Mouse (Mus musculus) hindbrain, embryonic 16.5 days (tissue): Measurements from ENCODE around the gene Cd300c2. TPM values are rescaled to one million over a fixed set of nuclear protein-coding genes. Genes with fewer than 3 reads are reported as not detected.
"Not testable (repeated sequence)": the region's sequence is repeated elsewhere in the genome, so short reads cannot be mapped to it uniquely, and the experiment has no call there.

Experiments
- ATAC-seq: fragments of 200-750 bp; cut with Nextera tagmentation; 2 replicates; pipeline ENCODE4 v1.8.0; 2017; ENCODE audit warnings: moderate TSS enrichment, moderate library complexity
- H3K27ac ChIP-seq: fragments of 300-500 bp; sonication (generic); 2 replicates; pipeline ENCODE4 v1.5.1; 2014; ENCODE audit warnings: low read depth, mild to moderate bottlenecking, control low read depth, low read length, moderate library complexity
- H3K27me3 ChIP-seq: fragments of 300-500 bp; sonication (generic); replicated peaks from 2 replicates; pipeline ENCODE4 v1.6.1; 2014; ENCODE audit warnings: low read length; ENCODE audit not compliant: control insufficient read depth, insufficient read depth
- H3K36me3 ChIP-seq: fragments of 300-500 bp; sonication (generic); 2 replicates; pipeline ENCODE4 v1.6.1; 2014; ENCODE audit warnings: mild to moderate bottlenecking, low read length, moderate library complexity, mixed read lengths; ENCODE audit not compliant: control insufficient read depth, insufficient read depth
- H3K4me1 ChIP-seq: fragments of 300-500 bp; sonication (generic); 2 replicates; pipeline ENCODE4 v1.6.1; 2014; ENCODE audit warnings: low read depth, low read length; ENCODE audit not compliant: control insufficient read depth, insufficient read depth
- H3K4me2 ChIP-seq: fragments of 300-500 bp; sonication (generic); 2 replicates; pipeline ENCODE4 v1.6.1; 2014; ENCODE audit warnings: mild to moderate bottlenecking, low read length, control low read depth, moderate library complexity
- H3K4me3 ChIP-seq: fragments of 300-500 bp; sonication (generic); 2 replicates; pipeline ENCODE4 v1.5.1; 2014; ENCODE audit warnings: mild to moderate bottlenecking, low read length, control low read depth, moderate library complexity
- H3K9ac ChIP-seq: fragments of 300-500 bp; sonication (generic); 2 replicates; pipeline ENCODE4 v1.6.1; 2014; ENCODE audit warnings: low read depth, mild to moderate bottlenecking, control low read depth, low read length, moderate library complexity
- H3K9me3 ChIP-seq: fragments of 300-500 bp; sonication (generic); 2 replicates; pipeline ENCODE4 v1.6.1; 2014; ENCODE audit warnings: mild to moderate bottlenecking, low read length, moderate library complexity; ENCODE audit not compliant: control insufficient read depth
- WGBS: fragments of 180-500 bp; shearing (Covaris S2); extraction: QIAGEN DNeasy Blood & Tissue Kit; methylation state at CpG from one replicate; pipeline ENCODE4 v1.1.7; 2014; 5-methylcytosine and 5-hydroxymethylcytosine counted together
- polyA plus RNA-seq: library from polyadenylated mRNA; unstranded; fragments of >200 nt; fragmentation: Nextera tagmentation; extraction: Ambion mirVana; gene quantifications from 2 replicates; pipeline ENCODE4 v1.2.1, GENCODE M21; 2015

The Cd300c2 gene
- polyA plus RNA-seq, result 1.4 TPM in 2 replicates

DNA sequence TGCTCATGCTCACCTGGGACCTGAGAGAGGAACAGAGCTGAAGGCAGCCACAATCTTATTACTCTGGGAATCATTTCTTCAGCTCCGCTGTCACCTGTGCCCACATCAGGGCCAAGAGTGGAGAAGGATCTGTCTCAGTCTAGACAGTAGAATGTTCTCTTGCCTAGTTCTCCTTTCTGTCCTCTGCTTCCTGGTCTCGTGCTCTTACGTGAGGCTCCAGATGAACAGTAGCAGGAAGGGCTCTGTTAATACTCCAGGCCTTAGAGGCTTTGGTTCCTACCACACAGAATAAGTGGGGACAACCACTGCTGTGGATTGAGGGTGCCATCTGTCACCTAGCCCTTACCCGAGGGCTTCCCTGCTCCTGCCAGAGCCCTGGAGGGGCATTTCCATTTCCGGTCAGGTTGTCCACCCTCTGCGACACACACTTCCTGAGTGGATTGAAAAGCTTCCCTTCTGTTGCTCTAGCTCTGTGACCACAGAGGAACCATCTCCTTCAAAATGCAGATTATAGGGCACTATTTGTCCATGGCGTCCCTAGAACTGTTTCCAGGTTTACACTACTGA is at the start of gene Cd300c2:
Cd300c2 (minus strand) TSS at position 407 of the 567 bp plus-strand sequence.
- no peak within 1 kb of the TSS for H3K4me3 ChIP-seq
- no peaks in the 10 kb centered on the region for H3K36me3 ChIP-seq
- no peaks in the 10 kb centered on the region for H3K9me3 ChIP-seq
- no peak within 1 kb of the TSS for H3K9ac ChIP-seq
- no peak within 1 kb of the TSS for H3K4me2 ChIP-seq
- H3K27me3 ChIP-seq, result no peaks in the 10 kb centered on the region
- ATAC-seq, result no peak
- no peak within 1 kb of the TSS for H3K27ac ChIP-seq
- 84% methylated on average over 7 of the region's 7 CpGs for WGBS
- no peaks in the 10 kb centered on the region for H3K4me1 ChIP-seq

DNA sequence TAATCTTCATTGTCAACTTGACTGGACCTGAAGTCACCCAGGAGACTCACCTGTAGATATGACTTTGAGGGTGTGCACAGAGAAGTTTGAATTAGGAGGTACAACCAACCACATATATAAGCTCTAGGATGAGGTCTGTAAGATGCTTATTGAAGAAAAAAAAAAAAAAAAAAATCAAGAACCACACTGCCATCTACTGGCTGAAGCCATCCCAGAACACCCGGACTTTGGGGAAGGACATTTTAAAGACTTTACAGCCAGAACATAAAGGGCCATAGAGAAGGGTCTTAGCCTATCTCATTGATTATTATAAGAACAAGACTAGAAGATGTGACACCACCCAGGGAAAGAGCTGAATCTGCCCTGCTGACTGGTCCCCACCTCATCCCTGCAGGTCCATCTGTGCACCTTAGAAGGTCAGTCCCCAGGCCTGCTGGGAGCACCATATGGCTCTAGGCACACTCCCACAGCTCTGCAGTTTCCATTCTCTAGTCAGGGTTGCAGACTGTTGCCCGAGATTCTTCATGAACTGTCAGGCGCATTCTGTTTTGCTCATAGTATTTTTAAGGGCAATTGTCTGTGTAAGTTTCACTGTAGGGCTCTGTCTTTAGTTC is 47.7 kb upstream of the Cd300c2 start:
- no peak overlapping the region for H3K9ac ChIP-seq
- no peaks in the 10 kb centered on the region for H3K27me3 ChIP-seq
- no peaks in the 10 kb centered on the region for H3K36me3 ChIP-seq
- ATAC-seq, result no peak
- 44% methylated on average over 3 of the region's 3 CpGs for WGBS
- no peak overlapping the region for H3K27ac ChIP-seq
- no peak overlapping the region for H3K4me3 ChIP-seq
- H3K9me3 ChIP-seq, result no peaks in the 10 kb centered on the region
- H3K4me1 ChIP-seq, result no peaks in the 10 kb centered on the region
- H3K4me2 ChIP-seq, result no peak overlapping the region

DNA sequence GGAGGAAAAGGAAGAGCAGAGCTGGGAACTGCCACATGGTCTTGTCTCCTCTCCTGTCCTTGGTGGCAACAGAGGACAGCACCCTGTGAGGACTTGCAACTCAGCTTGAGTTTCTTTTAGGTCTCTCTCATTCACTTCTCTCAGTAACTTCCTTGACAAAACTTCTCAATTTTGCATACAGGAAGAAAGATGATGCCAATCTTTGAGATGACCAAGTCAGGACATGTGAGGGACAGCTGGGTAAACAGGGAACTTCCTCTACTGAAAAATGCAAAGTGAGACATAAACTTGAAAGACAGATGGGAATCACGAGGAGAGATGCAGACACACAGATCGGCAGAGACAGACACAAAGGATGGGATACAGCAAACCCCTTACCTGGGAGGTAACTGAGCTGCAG is 46.6 kb upstream of the Cd300c2 start, which contains the start of gene Cd300ld3:
Cd300ld3 (minus strand) TSS at position 151 of the 400 bp plus-strand sequence.
- WGBS, result 85% methylated on average over 2 of the region's 2 CpGs
- no peak for ATAC-seq

DNA sequence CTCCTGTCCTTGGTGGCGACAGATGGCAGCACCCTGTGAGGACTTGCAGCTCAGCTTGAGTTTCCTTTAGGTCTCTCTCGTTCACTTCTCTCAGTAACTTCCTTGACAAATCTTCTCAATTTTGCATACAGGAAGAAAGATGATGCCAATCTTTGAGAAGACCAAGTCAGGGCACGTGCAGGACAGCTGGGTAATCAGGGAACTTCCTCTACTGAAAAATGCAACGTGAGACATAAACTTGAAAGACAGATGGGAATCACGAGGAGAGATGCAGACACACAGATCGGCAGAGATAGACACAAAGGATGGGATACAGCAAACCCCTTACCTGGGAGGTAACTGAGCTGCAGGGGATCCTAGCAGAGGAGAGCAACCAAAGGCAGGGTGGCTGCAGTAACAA is 36.0 kb upstream of the Cd300c2 start, which contains the start of gene Cd300ld5:
Cd300ld5 (minus strand) TSS at position 101 of the 400 bp plus-strand sequence.
- H3K27me3 ChIP-seq, ATAC-seq, H3K36me3 ChIP-seq, H3K4me1 ChIP-seq, H3K4me3 ChIP-seq, H3K9ac ChIP-seq, H3K27ac ChIP-seq, H3K4me2 ChIP-seq, H3K9me3 ChIP-seq: not testable (repeated sequence)
- no CpG with 5 or more reads among the region's 6 CpGs for WGBS

More for the DNA sequence above, 46.6 kb upstream of the Cd300c2 start, which contains the start of gene Cd300ld3:
- no peaks in the 10 kb centered on the region for H3K27me3 ChIP-seq
- H3K9ac ChIP-seq, result no peak within 1 kb of the TSS
- no peaks in the 10 kb centered on the region for H3K4me1 ChIP-seq
- H3K4me2 ChIP-seq, result no peak within 1 kb of the TSS
- no peak within 1 kb of the TSS for H3K4me3 ChIP-seq
- no peak within 1 kb of the TSS for H3K27ac ChIP-seq
- no peaks in the 10 kb centered on the region for H3K9me3 ChIP-seq
- no peaks in the 10 kb centered on the region for H3K36me3 ChIP-seq

DNA sequence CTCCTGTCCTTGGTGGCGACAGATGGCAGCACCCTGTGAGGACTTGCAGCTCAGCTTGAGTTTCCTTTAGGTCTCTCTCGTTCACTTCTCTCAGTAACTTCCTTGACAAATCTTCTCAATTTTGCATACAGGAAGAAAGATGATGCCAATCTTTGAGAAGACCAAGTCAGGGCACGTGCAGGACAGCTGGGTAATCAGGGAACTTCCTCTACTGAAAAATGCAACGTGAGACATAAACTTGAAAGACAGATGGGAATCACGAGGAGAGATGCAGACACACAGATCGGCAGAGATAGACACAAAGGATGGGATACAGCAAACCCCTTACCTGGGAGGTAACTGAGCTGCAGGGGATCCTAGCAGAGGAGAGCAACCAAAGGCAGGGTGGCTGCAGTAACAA is 25.2 kb upstream of the Cd300c2 start, which contains the start of gene Cd300ld4:
Cd300ld4 (minus strand) TSS at position 101 of the 400 bp plus-strand sequence.
- H3K4me1 ChIP-seq, H3K27ac ChIP-seq, H3K27me3 ChIP-seq, H3K4me3 ChIP-seq, ATAC-seq, H3K9me3 ChIP-seq, H3K9ac ChIP-seq, H3K36me3 ChIP-seq, H3K4me2 ChIP-seq: not testable (repeated sequence)
- WGBS, result no CpG with 5 or more reads among the region's 6 CpGs

DNA sequence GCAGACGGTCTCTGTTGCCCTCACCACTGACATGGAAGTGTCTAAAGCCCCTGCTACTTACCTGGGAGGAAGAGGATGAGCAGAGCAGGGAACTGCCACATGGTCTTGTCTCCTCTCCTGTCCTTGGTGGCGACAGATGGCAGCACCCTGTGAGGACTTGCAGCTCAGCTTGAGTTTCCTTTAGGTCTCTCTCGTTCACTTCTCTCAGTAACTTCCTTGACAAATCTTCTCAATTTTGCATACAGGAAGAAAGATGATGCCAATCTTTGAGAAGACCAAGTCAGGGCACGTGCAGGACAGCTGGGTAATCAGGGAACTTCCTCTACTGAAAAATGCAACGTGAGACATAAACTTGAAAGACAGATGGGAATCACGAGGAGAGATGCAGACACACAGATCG is 14.4 kb upstream of the Cd300c2 start, which contains the start of gene Cd300ld2:
Cd300ld2 (minus strand) TSS at position 101 of the 400 bp plus-strand sequence.
- not testable (repeated sequence) for H3K4me1 ChIP-seq, H3K27me3 ChIP-seq, H3K9ac ChIP-seq, ATAC-seq, H3K9me3 ChIP-seq, H3K27ac ChIP-seq, H3K4me3 ChIP-seq, H3K36me3 ChIP-seq, H3K4me2 ChIP-seq
- WGBS, result no CpG with 5 or more reads among the region's 7 CpGs

DNA sequence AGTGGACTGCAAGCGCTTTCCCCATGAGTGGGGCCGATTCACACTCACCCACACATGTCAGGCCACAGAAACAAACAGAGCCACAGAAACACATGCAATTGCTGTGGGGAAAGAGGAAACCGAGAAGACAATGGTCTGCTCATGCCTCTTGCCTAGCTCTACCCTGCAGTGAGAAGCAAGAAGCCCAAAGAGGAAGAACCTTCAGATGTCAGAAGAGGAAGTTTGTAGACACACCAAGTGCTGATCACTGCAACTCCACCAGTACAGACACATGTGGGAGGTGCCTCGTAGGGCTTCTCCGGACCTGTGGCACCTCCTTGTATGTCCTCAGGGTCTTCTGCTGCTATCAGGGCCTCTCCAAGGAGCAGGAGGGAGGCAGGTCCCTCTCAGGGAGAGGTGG is 2.4 kb upstream of the Cd300c2 start:
- Histone ChIP-seq H3K27me3 (no peaks in the 10 kb centered on the region), H3K9me3 (no peaks in the 10 kb centered on the region), H3K4me2 (no peak overlapping the region), H3K4me3 (no peak overlapping the region), H3K4me1 (no peaks in the 10 kb centered on the region), H3K27ac (no peak overlapping the region), H3K9ac (no peak overlapping the region), H3K36me3 (no peaks in the 10 kb centered on the region)
- no peak for ATAC-seq
- WGBS, result 85% methylated on average over 5 of the region's 5 CpGs

DNA sequence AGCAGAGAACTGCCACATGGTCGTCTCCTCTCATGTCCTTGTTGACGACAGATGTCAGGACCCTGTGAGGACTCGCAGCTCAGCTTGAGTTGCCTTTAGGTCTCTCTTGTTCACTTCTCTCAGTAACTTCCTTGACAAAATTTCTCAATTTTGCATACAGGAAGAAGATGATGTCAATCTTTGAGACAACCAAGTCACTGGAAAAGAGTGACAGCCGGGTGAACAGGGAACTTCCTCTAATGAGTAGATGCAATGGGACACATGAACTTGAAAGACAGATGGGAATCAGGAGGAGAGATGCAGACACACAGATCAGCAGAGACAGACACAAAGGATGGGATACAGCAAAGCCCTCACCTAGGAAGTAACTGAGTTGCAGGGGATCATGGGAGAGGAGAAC is 11.9 kb downstream of the Cd300c2 start, which contains the start of gene Cd300ld:
Cd300ld (minus strand) TSS at position 130 of the 400 bp plus-strand sequence.
- no peak within 1 kb of the TSS for H3K27ac ChIP-seq
- H3K9ac ChIP-seq, result no peak within 1 kb of the TSS
- H3K4me1 ChIP-seq, result no peaks in the 10 kb centered on the region
- no peaks in the 10 kb centered on the region for H3K27me3 ChIP-seq
- H3K9me3 ChIP-seq, result no peaks in the 10 kb centered on the region
- WGBS, result 82% methylated on average over 4 of the region's 4 CpGs
- H3K4me3 ChIP-seq, result no peak within 1 kb of the TSS
- no peak for ATAC-seq
- no peaks in the 10 kb centered on the region for H3K36me3 ChIP-seq
- no peak within 1 kb of the TSS for H3K4me2 ChIP-seq

DNA sequence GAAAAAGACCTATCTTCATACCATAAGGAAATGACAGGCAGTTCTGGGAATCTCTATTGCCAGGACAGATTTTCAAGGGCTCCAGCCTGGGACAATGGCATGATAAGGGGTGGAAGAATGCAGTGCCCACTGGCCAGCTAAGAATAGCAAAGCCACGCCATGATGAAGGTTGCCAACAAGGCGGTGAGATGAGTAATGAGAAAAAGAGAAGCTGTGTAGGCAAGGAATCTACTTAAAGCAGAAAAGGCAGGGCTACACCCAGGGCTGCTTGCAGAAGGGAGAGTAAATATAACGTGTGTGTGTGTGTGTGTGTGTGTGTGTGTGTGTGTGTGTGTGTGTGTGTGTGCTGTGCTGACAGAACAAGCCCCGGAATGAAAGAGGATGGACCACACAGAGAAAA is 19.8 kb downstream of the Cd300c2 start:
- no peaks in the 10 kb centered on the region for H3K4me1 ChIP-seq
- H3K9ac ChIP-seq, result no peak overlapping the region
- H3K27me3 ChIP-seq, result no peaks in the 10 kb centered on the region
- no peaks in the 10 kb centered on the region for H3K36me3 ChIP-seq
- H3K27ac ChIP-seq, result no peak overlapping the region
- no peak overlapping the region for H3K4me2 ChIP-seq
- no peak overlapping the region for H3K4me3 ChIP-seq
- H3K9me3 ChIP-seq, result peaks cover 4% of the 10 kb centered on the region
- no peak for ATAC-seq
- 84% methylated on average over 4 of the region's 4 CpGs for WGBS
